Mouse (Mus musculus): ENCODE measurements at regions not wholly inside any gene's neighbourhood (a gene's known extent, or its start where the extent isn't known, plus 50 kb on each side); places are given as distances from the start of the nearest gene placed in this dataset.
"Not testable (repeated sequence)": the region's sequence is repeated elsewhere in the genome, so short reads cannot be mapped to it uniquely, and the experiment has no call there.

- DNase-seq (ENCODE audit: extremely low spot score): no peak
Measured at GRCm38 (mm10) chr1:149463930-149464329, 497.2 kb downstream of the Pla2g4a start.

GRCm38 (mm10) chr1:149449801-149450493 lies 511.1 kb downstream of the Pla2g4a start:
- no peak for DNase-seq (ENCODE audit: extremely low spot score)

- no peak for DNase-seq (ENCODE audit: extremely low spot score)
Measured at GRCm38 (mm10) chr1:149448516-149448915, 512.6 kb downstream of the Pla2g4a start.

- no peak for DNase-seq (ENCODE audit: extremely low spot score)
Measured at GRCm38 (mm10) chr1:149411009-149411408, 550.1 kb downstream of the Pla2g4a start.

GRCm38 (mm10) chr1:149405367-149405766 lies 555.7 kb downstream of the Pla2g4a start:
- DNase-seq (ENCODE audit: extremely low spot score): no peak

GRCm38 (mm10) chr1:149388706-149389105 lies 572.4 kb downstream of the Pla2g4a start:
- no peak for DNase-seq (ENCODE audit: extremely low spot score)

GRCm38 (mm10) chr1:149351338-149351907 lies 609.7 kb downstream of the Pla2g4a start:
- DNase-seq (ENCODE audit: extremely low spot score): no peak

GRCm38 (mm10) chr1:149347359-149347758 lies 613.7 kb downstream of the Pla2g4a start:
- DNase-seq (ENCODE audit: extremely low spot score): no peak

- DNase-seq (ENCODE audit: extremely low spot score): no peak
Measured at GRCm38 (mm10) chr1:149338158-149338557, 622.9 kb downstream of the Pla2g4a start.

- DNase-seq (ENCODE audit: extremely low spot score): no peak
Measured at GRCm38 (mm10) chr1:149332239-149332638, 628.9 kb downstream of the Pla2g4a start.

- DNase-seq (ENCODE audit: extremely low spot score): no peak
Measured at GRCm38 (mm10) chr1:149327171-149327570, 633.9 kb downstream of the Pla2g4a start.

- no peak for DNase-seq (ENCODE audit: extremely low spot score)
Measured at GRCm38 (mm10) chr1:149323095-149323494, 638.0 kb downstream of the Pla2g4a start.

GRCm38 (mm10) chr1:149289725-149290124 lies 671.4 kb downstream of the Pla2g4a start:
- no peak for DNase-seq (ENCODE audit: extremely low spot score)

GRCm38 (mm10) chr1:149274932-149275331 lies 686.2 kb downstream of the Pla2g4a start:
- DNase-seq (ENCODE audit: extremely low spot score): no peak

- DNase-seq (ENCODE audit: extremely low spot score): no peak
Measured at GRCm38 (mm10) chr1:149256866-149257265, 704.2 kb downstream of the Pla2g4a start.

GRCm38 (mm10) chr1:149254141-149254540 lies 706.9 kb downstream of the Pla2g4a start:
- peak; percentile 4 for DNase-seq (ENCODE audit: extremely low spot score)

- DNase-seq (ENCODE audit: extremely low spot score): no peak
Measured at GRCm38 (mm10) chr1:149238329-149239015, 722.6 kb downstream of the Pla2g4a start.

- not testable (repeated sequence) for DNase-seq (ENCODE audit: extremely low spot score)
Measured at GRCm38 (mm10) chr1:149227170-149227569, 733.9 kb downstream of the Pla2g4a start.

GRCm38 (mm10) chr1:149226400-149226799 lies 734.7 kb downstream of the Pla2g4a start:
- DNase-seq (ENCODE audit: extremely low spot score): no peak

GRCm38 (mm10) chr1:149202631-149203030 lies 758.5 kb downstream of the Pla2g4a start:
- no peak for DNase-seq (ENCODE audit: extremely low spot score)

GRCm38 (mm10) chr1:149199284-149199683 lies 761.8 kb downstream of the Pla2g4a start:
- DNase-seq (ENCODE audit: extremely low spot score): no peak

GRCm38 (mm10) chr1:149198854-149199253 lies 762.2 kb downstream of the Pla2g4a start:
- no peak for DNase-seq (ENCODE audit: extremely low spot score)
